Mouse (Mus musculus) erythroblast, embryonic 14.5 days (primary cell): ENCODE measurements around the gene Olfr1249.

Source experiments
- GATA1 ChIP-seq: IDR thresholded peaks from 2 replicates; pipeline ENCODE4 v1.6.1; 2012; ENCODE audit warnings: low read length, inconsistent platforms, mixed read lengths
- TAL1 ChIP-seq: IDR thresholded peaks from 3 replicates; pipeline ENCODE4 v1.6.1; 2012; ENCODE audit warnings: low read length, inconsistent platforms, mixed read lengths

DNA sequence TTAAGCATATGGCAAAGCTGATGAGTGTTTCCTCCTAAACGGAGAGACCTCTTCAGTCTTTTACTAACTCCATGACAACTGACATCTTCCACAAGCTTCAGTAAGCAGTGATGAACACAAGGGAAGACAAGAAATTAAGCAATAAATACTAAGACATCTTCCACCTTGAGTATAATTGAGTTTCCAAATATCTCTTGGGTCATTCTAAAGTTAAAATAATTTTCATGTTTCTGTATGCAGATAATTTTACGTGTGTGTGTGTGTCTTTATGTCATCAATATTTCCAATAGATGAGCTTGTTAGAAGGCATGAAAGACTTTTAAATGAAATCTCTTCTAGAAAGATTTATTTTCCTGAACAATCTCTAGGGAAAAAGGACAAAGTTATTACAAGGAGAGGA is 41.7 kb downstream of the Olfr1249 start, which contains the start of gene Olfr1246:
- no peak for TF ChIP-seq GATA1
- no peak for TF ChIP-seq TAL1
